Mouse (Mus musculus) heart, postnatal 0 days (tissue): Measurements from ENCODE around the gene Pfn3.

Source experiments
- CTCF ChIP-seq: IDR thresholded peaks from 2 replicates; pipeline ENCODE4 v1.5.1; 2016; ENCODE audit warnings: antibody characterized with exemption, control low read depth, low read depth
- EP300 ChIP-seq: IDR thresholded peaks from 2 replicates; pipeline ENCODE4 v1.6.1; 2016; ENCODE audit warnings: antibody characterized with exemption, low read depth

DNA sequence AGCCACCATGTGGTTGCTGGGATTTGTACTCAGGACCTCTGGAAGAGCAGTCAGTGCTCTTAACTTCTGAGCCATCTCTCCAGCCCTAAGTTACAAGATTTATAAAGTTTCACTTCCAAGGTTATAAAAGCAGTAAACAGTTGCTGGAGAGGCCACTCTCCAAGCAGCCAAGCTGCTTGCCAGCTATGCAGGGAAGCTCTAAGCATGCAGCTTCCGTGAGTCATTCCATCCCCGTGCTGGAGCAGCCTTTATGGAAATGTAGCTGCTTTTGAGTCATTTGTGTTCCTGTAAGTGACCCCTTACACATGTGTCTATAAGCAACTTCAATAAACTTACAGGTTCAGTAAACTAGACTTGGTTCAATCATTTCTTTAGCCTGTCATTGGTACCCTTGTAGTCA is 15.5 kb upstream of the Pfn3 start:
- TF ChIP-seq CTCF (no peak), EP300 (no peak)
